Mouse (Mus musculus) spleen, postnatal 0 days (tissue): ENCODE measurements around the gene 5730596B20Rik. TPM values are rescaled to one million over a fixed set of nuclear protein-coding genes. Genes with fewer than 3 reads are reported as not detected.

Experiments used
- microRNA counts: library from miRNA; unstranded; fragments of <30 nt; microRNA quantifications from one replicate; lab custom pipeline; 2015
- polyA plus RNA-seq: library from polyadenylated mRNA; unstranded; fragments of >200 nt; fragmentation: Nextera tagmentation; extraction: Ambion mirVana; gene quantifications from 2 replicates; pipeline ENCODE4 v1.2.1, GENCODE M21; 2015

5730596B20Rik gene
- 0.11 and 0.13 TPM in 2 replicates for polyA plus RNA-seq

GRCm38 (mm10) chr6:52177061-52177735 is at the start of gene 5730596B20Rik:
TSS of gene 5730596B20Rik (plus strand) at chr6:52177498.

GRCm38 (mm10) chr6:52158276-52159051 is 18.8 kb upstream of the 5730596B20Rik start, which contains the start of gene Hoxa1:
TSS of gene Hoxa1 (minus strand) at chr6:52158317.

GRCm38 (mm10) chr6:52164626-52165440 is 12.5 kb upstream of the 5730596B20Rik start, which contains the start of gene Hoxa2:
TSS of gene Hoxa2 (minus strand) at chr6:52164831.

GRCm38 (mm10) chr6:52190906-52191810 is 13.9 kb downstream of the 5730596B20Rik start, which contains the start of gene Hoxa4:
TSS of gene Hoxa4 (minus strand) at chr6:52191753.

GRCm38 (mm10) chr6:52204050-52204752 is 26.9 kb downstream of the 5730596B20Rik start, which contains the start of gene Hoxa5:
TSS of gene Hoxa5 (minus strand) at chr6:52204587.

GRCm38 (mm10) chr6:52208072-52208867 is 31.0 kb downstream of the 5730596B20Rik start, which contains the start of gene Hoxa6:
TSS of gene Hoxa6 (minus strand) at chr6:52208722.

GRCm38 (mm10) chr6:52213119-52213986 is 36.1 kb downstream of the 5730596B20Rik start, which contains the start of the genes Hoxa3 and Gm28308:
TSS of gene Hoxa3 (minus strand) at chr6:52213336.
TSS of gene Gm28308 (minus strand) at chr6:52213339.

GRCm38 (mm10) chr6:52221337-52221992 is 44.2 kb downstream of the 5730596B20Rik start, which contains the start of gene Hoxa7:
TSS of gene Hoxa7 (minus strand) at chr6:52221854.

MicroRNA genes within 50 kb of the gene (microRNA counts, 519-probe panel; counts per million panel counts)
- microRNA mmu-miR-196b (lab: Ali Mortazavi, UCI) = 88.3 counts per million

Other genes with a start within 250 kb of the 5730596B20Rik start
- 33.6 and 44.8 TPM in 2 replicates for gene Skap2, start 164.9 kb upstream of the 5730596B20Rik start, polyA plus RNA-seq
- 0.17 and 0.32 TPM in 2 replicates for gene Hoxa1, start 19.2 kb upstream of the 5730596B20Rik start, polyA plus RNA-seq
- 0.43 and 0.64 TPM in 2 replicates for gene Hoxa2, start 12.7 kb upstream of the 5730596B20Rik start, polyA plus RNA-seq
- 0.23 and 0.25 TPM in 2 replicates for gene Hoxa4, start 14.3 kb downstream of the 5730596B20Rik start, polyA plus RNA-seq
- 1.5 and 2.4 TPM in 2 replicates for gene Hoxa5, start 27.1 kb downstream of the 5730596B20Rik start, polyA plus RNA-seq
- gene Hoxa6, start 31.2 kb downstream of the 5730596B20Rik start, polyA plus RNA-seq = 0.19 TPM in 1 of 2 replicates, not detected in the other
- gene Hoxa3, start 35.8 kb downstream of the 5730596B20Rik start, polyA plus RNA-seq = 0.49 and 0.56 TPM in 2 replicates
- gene Gm28308, start 35.8 kb downstream of the 5730596B20Rik start, polyA plus RNA-seq = not detected in 2 replicates
- gene Hoxa7, start 44.4 kb downstream of the 5730596B20Rik start, polyA plus RNA-seq = 1.4 and 2.5 TPM in 2 replicates
- gene Hoxa9, start 53.6 kb downstream of the 5730596B20Rik start, polyA plus RNA-seq = 0.46 and 0.52 TPM in 2 replicates
- 0.10 and 0.11 TPM in 2 replicates for gene Hoxa10, start 63.4 kb downstream of the 5730596B20Rik start, polyA plus RNA-seq
- gene Hoxa11, start 68.3 kb downstream of the 5730596B20Rik start, polyA plus RNA-seq = not detected in 2 replicates
- gene Hoxa13, start 83.4 kb downstream of the 5730596B20Rik start, polyA plus RNA-seq = not detected in 2 replicates
- not detected in 2 replicates for gene Evx1, start 136.0 kb downstream of the 5730596B20Rik start, polyA plus RNA-seq